Mouse (Mus musculus): ENCODE measurements at regions not wholly inside any gene's neighbourhood (a gene's known extent, or its start where the extent isn't known, plus 50 kb on each side); places are given as distances from the start of the nearest gene placed in this dataset.
A peak's percentile ranks its signal among the peaks of the same experiment; 100 is the strongest.

- H3K4me3 ChIP-seq (ENCODE audit: control insufficient read depth in 1 of 2, insufficient read depth in 1 of 2, low read depth in 2 of 2, low read length in 2 of 2), result no peak overlapping the region
- H3K4me1 ChIP-seq (ENCODE audit: control insufficient read depth in 1 of 2, insufficient read depth in 2 of 2, low read length in 2 of 2), result no peaks in the 10 kb centered on the region
- H3K9ac ChIP-seq (ENCODE audit: control insufficient read depth, low read depth, low read length, poor library complexity, severe bottlenecking), result no peak overlapping the region
- no peaks in the 10 kb centered on the region for H3K79me2 ChIP-seq (ENCODE audit: control insufficient read depth, insufficient read depth, low read length, poor library complexity)
- no peak overlapping the region for H3K27ac ChIP-seq (ENCODE audit: control insufficient read depth, low read depth, low read length)
- H3K36me3 ChIP-seq (ENCODE audit: control insufficient read depth in 1 of 2, insufficient read depth in 2 of 2, low read length in 2 of 2), result no peaks in the 10 kb centered on the region
- H3K27me3 ChIP-seq (ENCODE audit: control insufficient read depth in 1 of 2, insufficient read depth in 2 of 2, low read length in 2 of 2), result no peaks in the 10 kb centered on the region
- TF ChIP-seq TAL1 (IDR thresholded peaks at IDR 0.05; ENCODE audit: low read length) (no peak), SMC3 (IDR thresholded peaks at IDR 0.05; ENCODE audit: low read depth, low read length) (peak; percentile 46), RAD21 (IDR thresholded peaks at IDR 0.05; ENCODE audit: low read depth, low read length) (peak; percentile 54), BHLHE40 (IDR thresholded peaks at IDR 0.05; ENCODE audit: borderline replicate concordance, low read depth, low read length) (no peak), ELF1 (IDR thresholded peaks at IDR 0.05; ENCODE audit: low read depth, low read length) (no peak), EP300 (IDR thresholded peaks at IDR 0.05; ENCODE audit: low read depth in 1 of 2, low read length in 2 of 2) (no peak), CTCF (IDR thresholded peaks at IDR 0.05 in 2 of 3, conservative IDR thresholded peaks at IDR 0.05 in 1 of 3; ENCODE audit: control insufficient read depth in 1 of 3, insufficient read depth in 1 of 3, low read depth in 2 of 3, low read length in 3 of 3, poor library complexity in 1 of 3, severe bottlenecking in 1 of 3) (peak in 2 of 3 experiments; percentile 30 to 45; a peak in 4 of 6 replicates), MYB (IDR thresholded peaks at IDR 0.05; ENCODE audit: low read depth, low read length) (no peak), ZC3H11A (IDR thresholded peaks at IDR 0.05; ENCODE audit: low read depth, low read length) (no peak), GABPA (IDR thresholded peaks at IDR 0.05; ENCODE audit: low read depth, low read length) (no peak), GATA1 (IDR thresholded peaks at IDR 0.05; ENCODE audit: low read depth, low read length) (no peak), MAX (IDR thresholded peaks at IDR 0.05; ENCODE audit: low read length) (no peak), MYC (IDR thresholded peaks at IDR 0.05; ENCODE audit: low read depth, low read length) (no peak), POLR2AphosphoS5 (IDR thresholded peaks at IDR 0.05; ENCODE audit: borderline replicate concordance, low read depth, low read length) (no peak), UBTF (IDR thresholded peaks at IDR 0.05; ENCODE audit: borderline replicate concordance, insufficient read depth, low read depth, low read length) (no peak), CHD1 (IDR thresholded peaks at IDR 0.05; ENCODE audit: low read depth, low read length) (no peak), TBP (IDR thresholded peaks at IDR 0.05; ENCODE audit: low read depth, low read length) (no peak)
- peak; percentile 3 for DNase-seq (ENCODE audit: low read depth, low spot score)
- no peaks in the 10 kb centered on the region for H3K9me3 ChIP-seq (replicated peaks; ENCODE audit: insufficient read depth, low read length)
Observed at GRCm38 (mm10) chr3:38255674-38256073, 229.0 kb downstream of the Ankrd50 start.

- no peak for TF ChIP-seq CHD1 (IDR thresholded peaks at IDR 0.05; ENCODE audit: low read depth, low read length)
- no peak for TF ChIP-seq POLR2AphosphoS5 (IDR thresholded peaks at IDR 0.05; ENCODE audit: borderline replicate concordance, low read depth, low read length)
- no peak for TF ChIP-seq MAFK (IDR thresholded peaks at IDR 0.05; ENCODE audit: borderline replicate concordance, low read depth, low read length)
- Histone ChIP-seq H3K9ac (ENCODE audit: control insufficient read depth, low read depth, low read length, poor library complexity, severe bottlenecking) (no peak overlapping the region), H3K27ac (ENCODE audit: control insufficient read depth, low read depth, low read length) (no peak overlapping the region), H3K9me3 (replicated peaks; ENCODE audit: insufficient read depth, low read length) (no peaks in the 10 kb centered on the region), H3K79me2 (ENCODE audit: control insufficient read depth, insufficient read depth, low read length, poor library complexity) (no peaks in the 10 kb centered on the region), H3K4me3 (ENCODE audit: control insufficient read depth in 1 of 2, insufficient read depth in 1 of 2, low read depth in 2 of 2, low read length in 2 of 2) (no peak overlapping the region), H3K27me3 (ENCODE audit: control insufficient read depth in 1 of 2, insufficient read depth in 2 of 2, low read length in 2 of 2) (no peaks in the 10 kb centered on the region), H3K36me3 (ENCODE audit: control insufficient read depth in 1 of 2, insufficient read depth in 2 of 2, low read length in 2 of 2) (no peaks in the 10 kb centered on the region), H3K4me1 (ENCODE audit: control insufficient read depth in 1 of 2, insufficient read depth in 2 of 2, low read length in 2 of 2) (no peaks in the 10 kb centered on the region)
- DNase-seq (ENCODE audit: low read depth, low spot score), result no peak
Observed at GRCm38 (mm10) chr3:38254896-38255295, 229.7 kb downstream of the Ankrd50 start.
